Mouse (Mus musculus) brain, embryonic 14.5 days (tissue): ENCODE results near the gene Ddx11.

Experiments
- CTCF ChIP-seq: fragments of 200-500 bp; IDR thresholded peaks from 2 replicates; pipeline ENCODE4 v1.5.1; 2012; ENCODE audit warnings: inconsistent platforms, mild to moderate bottlenecking, moderate library complexity, borderline replicate concordance; ENCODE audit not compliant: insufficient read depth, insufficient read length; ENCODE audit errors: extremely low read depth
- POLR2A ChIP-seq: fragments of 200-500 bp; IDR thresholded peaks from 2 replicates; pipeline ENCODE4 v1.6.1; 2012; ENCODE audit warnings: mild to moderate bottlenecking, inconsistent platforms, borderline replicate concordance; ENCODE audit not compliant: poor library complexity, insufficient read depth, insufficient read length, severe bottlenecking; ENCODE audit errors: extremely low read depth

GRCm38 (mm10) chr17:66197041-66197440, 73.7 kb downstream of the Ddx11 start:
- TF ChIP-seq CTCF (peak; percentile 17; the same call in 1 of the 2 replicates), POLR2A (no peak)
